Mouse (Mus musculus) left cerebral cortex, postnatal 4 days (tissue): Measurements from ENCODE around the gene Ssmem1. TPM values are rescaled to one million over a fixed set of nuclear protein-coding genes. Genes with fewer than 3 reads are reported as not detected.

Source experiments
- DNase-seq: peaks from one replicate; pipeline ENCODE4 v3.0.0-alpha.2; 2022
- intact Hi-C: fragments of 180-260 bp; cut with DNase I; formaldehyde crosslinking; loops from one replicate; pipeline ENCODE4 v1.15.1; 2025
- total RNA-seq, 2 experiments: library from RNA; stranded (reverse); gene quantifications; 2 replicates each; pipeline ENCODE4 v1.2.3; 2021

The Ssmem1 gene
- total RNA-seq: 1 to 10 TPM in 1 of 2 experiments, under 1 TPM in 1; 0.56 to 1.2 TPM

DNA sequence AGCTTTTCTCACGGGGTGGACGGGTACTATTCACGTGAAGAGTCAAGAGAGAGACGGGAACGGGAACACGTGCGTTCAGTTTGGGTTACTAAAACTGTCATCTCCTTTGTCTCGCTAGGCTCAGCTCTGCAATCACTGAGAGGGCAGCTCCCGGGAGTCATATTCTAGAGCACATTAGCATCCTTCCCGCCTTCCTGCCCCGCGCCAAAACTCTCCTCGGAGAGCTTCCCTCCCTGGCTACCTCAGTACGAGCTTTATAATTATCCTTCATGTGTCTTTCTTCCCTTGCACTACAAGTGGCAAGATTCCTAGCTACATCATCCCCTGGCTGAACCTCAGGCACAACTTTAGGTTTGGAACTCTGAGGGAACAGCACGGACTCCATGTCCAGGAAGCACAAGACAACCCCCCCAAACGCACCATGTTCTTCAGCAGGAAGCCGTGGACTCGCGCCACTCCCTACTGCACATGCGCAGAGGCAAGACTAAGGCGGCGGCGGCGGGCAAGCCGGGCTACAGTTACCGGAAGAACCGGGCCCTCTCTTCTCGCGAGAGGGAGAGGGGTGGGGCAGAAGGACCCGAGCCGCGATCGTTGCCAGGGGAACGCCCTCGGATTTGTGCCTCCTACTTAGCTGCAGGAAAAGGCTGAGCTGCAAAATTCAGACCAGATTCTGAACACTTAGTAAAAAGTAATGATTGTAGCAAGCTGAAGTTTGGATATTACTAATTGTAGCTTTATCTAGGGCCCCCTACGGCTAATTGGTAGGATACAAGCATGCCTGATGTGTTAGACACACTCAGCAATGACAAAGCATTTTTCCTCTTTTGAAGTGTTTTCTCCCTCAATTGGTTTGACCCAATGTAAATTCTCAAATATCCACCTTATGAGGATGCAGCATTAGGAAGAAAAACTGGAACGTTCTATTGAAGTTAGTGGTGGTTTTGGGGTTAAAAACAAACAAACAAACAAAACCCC, at the start of gene Ssmem1, which contains the start of gene Tmem209:
Gene Ssmem1, plus strand, starts transcription at position 585 of the 975 bp plus-strand sequence.
Gene Tmem209, minus strand, starts transcription at position 519 of the 975 bp plus-strand sequence.
- intact Hi-C loops: no loop called here
- peak; percentile 99 for DNase-seq

DNA sequence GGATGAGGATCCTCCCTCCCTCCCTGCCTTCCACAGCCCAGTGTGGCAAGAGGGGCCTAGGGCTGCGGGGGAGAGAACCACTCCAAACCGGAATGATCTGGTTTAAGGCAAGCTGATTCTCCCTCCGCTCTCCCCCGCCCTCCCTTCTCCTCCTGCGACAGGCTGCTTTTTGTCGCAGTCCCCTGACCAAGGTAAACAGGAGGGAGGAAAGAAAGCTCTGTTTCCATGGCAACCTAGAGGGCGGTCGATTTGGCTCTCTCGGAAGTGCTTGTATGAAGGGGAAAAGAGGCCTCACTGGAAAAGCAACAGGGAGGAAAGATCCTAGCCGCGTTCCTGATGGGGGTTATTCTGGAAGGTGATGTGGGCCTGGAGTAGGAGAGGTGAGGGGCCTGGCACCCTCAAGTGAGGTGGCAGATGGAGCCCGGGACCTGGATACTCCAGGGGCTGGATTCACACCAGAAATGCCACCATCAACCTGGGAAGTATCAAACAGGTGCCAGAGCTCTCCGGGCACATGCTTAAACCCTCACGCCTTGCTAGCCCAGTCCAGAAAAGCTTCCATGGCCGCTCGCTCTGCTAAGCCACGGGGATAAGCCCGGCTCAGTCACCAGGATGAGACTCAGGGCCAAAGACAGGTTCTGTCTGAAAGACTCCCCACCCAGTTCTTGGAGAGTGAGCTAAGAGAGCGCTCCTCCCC, 48.8 kb upstream of the Ssmem1 start:
- peak; percentile 88 for DNase-seq
- intact Hi-C loops: loop anchor here (5.0 kb wide), 1 partner anchor 59 kb away; the partner anchor contains the start of gene Klhdc10

DNA sequence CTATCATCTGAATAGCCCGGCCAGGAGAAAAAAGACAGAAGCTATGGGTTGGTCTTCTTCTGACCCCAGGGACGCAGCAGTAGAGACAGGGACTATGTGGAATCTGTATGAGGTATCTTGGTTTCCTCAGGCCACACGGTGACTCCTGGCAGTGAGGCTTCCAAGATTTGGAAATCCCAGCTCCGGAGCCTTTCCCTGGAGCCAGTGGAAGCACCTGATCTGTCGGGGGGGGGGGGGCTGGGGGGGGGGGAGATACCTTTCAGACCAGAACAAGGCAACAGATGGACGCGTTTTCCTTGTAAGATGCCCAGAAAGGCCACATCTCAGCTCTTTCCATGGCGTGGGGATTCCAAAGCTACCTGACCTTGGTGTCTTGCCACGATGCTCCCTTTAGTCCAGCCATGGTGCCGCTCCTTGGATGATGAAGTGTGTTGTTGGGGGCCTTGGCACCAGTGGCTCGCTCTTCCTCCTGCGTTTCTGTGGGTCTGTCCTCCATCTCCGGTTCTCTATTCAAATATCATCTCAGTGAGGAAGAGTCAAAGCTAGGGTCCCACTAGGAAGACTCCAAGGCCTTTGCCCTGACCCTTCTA, 47.8 kb upstream of the Ssmem1 start:
- no peak for DNase-seq
- intact Hi-C loops: loop anchor here (5.0 kb wide), 1 partner anchor 60 kb away; the partner anchor contains the start of gene Klhdc10

DNA sequence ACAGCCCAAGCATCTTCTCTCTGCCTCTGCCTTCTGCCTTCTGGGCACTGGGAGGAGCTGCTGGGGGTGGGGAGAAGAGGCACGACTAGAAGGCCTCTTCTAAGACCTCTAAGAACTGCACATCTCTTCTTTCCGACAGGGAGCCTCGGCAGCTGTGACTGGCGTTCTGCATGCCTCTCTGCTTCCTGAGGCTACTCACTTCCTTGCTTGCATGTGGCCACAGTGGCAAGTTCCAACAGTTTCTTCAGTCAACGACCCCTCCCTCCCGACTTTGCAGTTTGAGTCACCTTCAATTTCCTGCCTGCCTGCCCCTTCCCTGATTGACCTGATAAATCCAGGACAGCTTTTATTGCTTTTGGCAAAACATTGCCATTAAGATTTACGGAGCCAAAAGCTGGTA, 46.8 kb upstream of the Ssmem1 start:
- no peak for DNase-seq
- intact Hi-C loops: loop anchor here (5.0 kb wide), 1 partner anchor 61 kb away; the partner anchor contains the start of gene Klhdc10

- intact Hi-C loops: no loop called here
- no peak for DNase-seq
Measured at GRCm38 (mm10) chr6:30465586-30465985, 44.1 kb upstream of the Ssmem1 start.

- intact Hi-C loops: no loop called here
- no peak for DNase-seq
Measured at GRCm38 (mm10) chr6:30468058-30468457, 41.6 kb upstream of the Ssmem1 start.

DNA sequence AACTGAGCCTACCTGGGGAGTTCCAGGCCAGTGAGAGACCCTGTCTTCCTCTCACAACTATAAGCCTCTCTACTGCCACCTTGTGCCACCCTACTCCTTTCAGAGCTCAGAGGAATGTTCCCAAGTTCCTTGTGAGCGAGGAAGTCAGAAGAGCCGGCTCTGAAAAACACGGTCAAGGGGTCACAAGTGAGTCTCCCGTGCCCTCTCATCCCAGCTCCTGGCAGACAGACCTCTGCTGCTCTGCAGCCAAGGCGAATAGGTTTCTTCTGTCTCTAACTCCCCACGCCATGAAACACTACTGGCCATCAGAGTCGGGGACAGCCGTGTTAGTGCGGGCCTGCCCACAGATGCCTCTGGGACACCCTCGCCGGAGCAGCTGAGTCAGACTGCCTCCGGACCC, 41.0 kb upstream of the Ssmem1 start:
- DNase-seq: peak; percentile 64
- intact Hi-C loops: no loop called here

- intact Hi-C loops: no loop called here
- peak; percentile 91 for DNase-seq
Measured at GRCm38 (mm10) chr6:30469370-30469769, 40.3 kb upstream of the Ssmem1 start.

- intact Hi-C loops: loop anchor here (10.0 kb wide), 1 partner anchor 73 kb away; the partner anchor contains the start of gene Cpa2
- no peak for DNase-seq
Measured at GRCm38 (mm10) chr6:30471706-30472105, 37.9 kb upstream of the Ssmem1 start.

- DNase-seq: no peak
- intact Hi-C loops: loop anchor here (10.0 kb wide), 1 partner anchor 69 kb away; the partner anchor contains the start of gene Cpa2
Measured at GRCm38 (mm10) chr6:30476025-30476765, 33.5 kb upstream of the Ssmem1 start.

DNA sequence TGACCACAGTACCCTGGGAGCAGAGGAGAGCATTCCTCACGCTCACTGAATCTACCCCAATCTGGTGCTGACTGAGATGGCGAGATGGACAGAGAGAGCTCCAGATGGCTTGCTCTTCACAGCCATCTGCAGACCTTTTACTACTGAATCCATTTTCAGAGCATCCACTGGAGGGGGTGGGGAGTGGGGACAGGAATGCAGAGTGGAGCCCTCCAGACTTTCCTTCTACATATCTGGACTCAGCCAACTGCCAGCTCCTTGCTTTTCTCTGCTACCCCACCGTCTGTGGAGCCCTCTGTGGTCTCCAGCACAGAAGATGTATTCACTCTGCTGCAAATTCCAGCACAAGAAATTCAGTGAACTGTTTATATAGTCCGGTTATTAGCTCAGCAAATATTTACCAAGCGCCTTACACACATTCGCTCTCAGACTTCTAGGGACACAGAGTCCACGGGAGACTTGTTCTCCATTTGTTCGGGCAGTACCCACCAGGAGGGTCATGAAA, 32.4 kb upstream of the Ssmem1 start:
- intact Hi-C loops: loop anchor here (10.0 kb wide), 1 partner anchor 68 kb away; the partner anchor contains the start of gene Cpa2
- peak; percentile 66 for DNase-seq

- intact Hi-C loops: loop anchor here (10.0 kb wide), 1 partner anchor 67 kb away; the partner anchor contains the start of gene Cpa2
- DNase-seq: no peak
Measured at GRCm38 (mm10) chr6:30477784-30478183, 31.9 kb upstream of the Ssmem1 start.

DNA sequence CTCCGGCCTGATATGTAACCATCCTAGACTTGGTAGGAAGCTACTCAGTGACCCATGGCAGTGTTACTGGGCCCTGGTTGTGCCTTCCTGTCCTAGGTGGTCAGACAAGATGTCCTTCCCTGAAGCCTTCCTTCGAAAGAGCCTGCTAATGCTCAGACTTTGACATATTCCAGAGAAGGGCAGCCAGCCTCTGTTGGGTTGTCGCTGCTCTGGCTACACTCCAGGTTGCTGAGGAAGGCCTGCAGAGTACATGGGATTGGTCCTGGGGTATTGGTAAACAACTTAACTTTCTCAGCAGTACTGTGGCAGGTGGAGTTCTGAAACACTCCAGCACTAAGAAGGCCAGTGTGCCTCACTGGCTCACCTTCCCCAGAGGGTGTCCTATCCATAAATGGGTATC, 30.2 kb upstream of the Ssmem1 start:
- no peak for DNase-seq
- intact Hi-C loops: loop anchor here (10.0 kb wide), 1 partner anchor 65 kb away; the partner anchor contains the start of gene Cpa2

- DNase-seq: no peak
- intact Hi-C loops: no loop called here
Measured at GRCm38 (mm10) chr6:30482908-30483307, 26.7 kb upstream of the Ssmem1 start.

DNA sequence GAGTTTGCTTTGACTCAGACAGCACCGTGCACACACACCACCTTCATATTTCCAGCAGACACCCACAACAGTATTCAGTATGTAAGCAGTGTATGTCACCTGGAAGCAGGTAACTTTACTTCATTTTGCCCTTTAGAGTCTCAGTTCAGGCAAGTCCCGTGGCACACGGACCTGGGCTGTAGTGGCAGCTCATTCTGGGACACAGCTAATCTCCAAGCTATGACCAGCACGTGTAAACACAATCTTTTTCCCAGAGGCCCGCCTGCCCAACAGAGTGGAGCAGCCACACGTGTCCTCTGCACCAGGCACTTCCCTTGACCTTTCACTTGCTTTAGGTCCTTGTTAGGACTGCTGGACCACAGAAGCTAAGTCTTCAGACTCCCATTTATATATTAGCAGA, 23.1 kb upstream of the Ssmem1 start:
- intact Hi-C loops: no loop called here
- no peak for DNase-seq

- DNase-seq: no peak
- intact Hi-C loops: no loop called here
Measured at GRCm38 (mm10) chr6:30499049-30499448, 10.6 kb upstream of the Ssmem1 start.

DNA sequence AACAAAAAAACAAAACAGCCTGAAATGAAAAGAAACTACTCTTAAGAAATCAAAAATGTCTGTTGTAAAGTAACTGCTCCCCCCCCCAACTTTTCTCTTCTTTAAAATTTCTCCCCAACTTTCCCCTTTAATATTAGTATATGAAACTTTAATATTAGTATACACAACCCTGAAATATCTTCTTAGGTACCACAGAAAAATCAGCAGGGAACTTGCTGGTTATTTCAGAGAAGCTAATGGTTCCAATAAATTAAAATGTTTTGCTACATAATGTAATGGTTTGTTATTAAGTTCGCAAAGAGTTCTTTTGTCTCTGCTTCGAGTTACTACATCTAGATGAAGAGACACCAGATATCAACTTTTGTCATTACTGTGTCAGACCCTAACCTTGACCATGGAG, 825 bp upstream of the Ssmem1 start:
- intact Hi-C loops: no loop called here
- DNase-seq: no peak

DNA sequence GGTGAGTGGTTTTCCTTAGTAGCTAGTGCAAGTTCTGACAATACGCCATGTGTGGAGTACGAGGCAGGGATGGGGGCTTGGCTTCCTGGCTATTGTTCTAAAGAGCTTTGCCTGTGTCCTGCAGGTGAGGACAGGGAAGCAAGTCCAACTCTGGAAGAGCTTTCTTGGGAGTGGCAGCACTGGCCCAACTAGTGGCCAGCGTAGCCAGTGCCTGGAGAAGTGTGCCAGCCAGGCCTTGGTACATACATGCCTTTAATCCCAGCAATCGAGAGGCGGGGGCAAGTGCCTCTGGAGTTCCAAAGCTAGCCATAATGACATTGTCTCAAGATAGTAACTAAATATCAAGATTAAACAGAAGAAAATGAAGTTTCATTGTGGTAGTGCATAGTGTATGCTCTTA, 642 bp downstream of the Ssmem1 start:
- intact Hi-C loops: no loop called here
- no peak for DNase-seq

GRCm38 (mm10) chr6:30514242-30514641, 4.6 kb downstream of the Ssmem1 start:
- DNase-seq: no peak
- intact Hi-C loops: no loop called here

GRCm38 (mm10) chr6:30520400-30520799, 10.8 kb downstream of the Ssmem1 start:
- no peak for DNase-seq
- intact Hi-C loops: no loop called here
